20 mouse cellular contexts compared by ENCODE assay signal in genomic region chr10:75710210-75710609, GRCm38 (mm10). TPM values are rescaled to one million over a fixed set of nuclear protein-coding genes. Genes with fewer than 3 reads are reported as not detected.
DNase-seq lines count a peak whose midpoint lies in the region; ATAC-seq and TF ChIP-seq lines count a peak whose summit lies in the region.
"Had no signal": no experiment of that assay in that cellular context is flagged by ENCODE, and none has a peak within 500 bp of the region (broad histone marks: within the 10 kb centered on the region; RNA-seq: fewer than 3 reads in every experiment).

No protein-coding gene starts in this region.

- no peaks in the 10 kb centered on the region for H3K79me2 ChIP-seq in CH12.LX (replicated peaks; ENCODE audit: control insufficient read depth, extremely low read depth, insufficient read depth, poor library complexity, severe bottlenecking)

- H3K27me3 ChIP-seq in spleen, adult 2 months (ENCODE audit: control insufficient read depth, insufficient read depth, low read length) = no peaks in the 10 kb centered on the region
- H3K27me3 ChIP-seq in CH12.LX (replicated peaks) = no peaks in the 10 kb centered on the region
- H3K27me3 ChIP-seq in megakaryocyte, embryonic 14.5 days (replicated peaks) = no peaks in the 10 kb centered on the region
- H3K27me3 ChIP-seq in thymus, adult 2 months (ENCODE audit: control insufficient read depth, insufficient read depth, low read length) = no peaks in the 10 kb centered on the region
- H3K27me3 ChIP-seq: heart, embryonic 15.5 days; hindbrain, embryonic 15.5 days; Patski had no signal

- H3K9ac ChIP-seq in CH12.LX (ENCODE audit: insufficient read depth, low read depth) = no peak overlapping the region
- H3K9ac ChIP-seq: heart, embryonic 15.5 days; hindbrain, embryonic 15.5 days had no signal

- no peaks in the 10 kb centered on the region for H3K9me3 ChIP-seq in CH12.LX (replicated peaks; ENCODE audit: low read length)
- no peaks in the 10 kb centered on the region for H3K9me3 ChIP-seq in megakaryocyte, embryonic 14.5 days
- H3K9me3 ChIP-seq: embryonic facial prominence, embryonic 10.5 days; heart, embryonic 15.5 days; hindbrain, embryonic 10.5 days; hindbrain, embryonic 15.5 days had no signal

- dilution Hi-C loops in CH12.LX (cut with MboI; ENCODE audit: extremely low pct_ligation_motif_present, extremely low pct_unique_long_range_greater_than_20kb, low sequenced_read_pairs) = no loop called here

- WGBS in spleen, adult 2 months = 58% methylated on average over 2 of the region's 2 CpGs
- 85% methylated on average over 2 of the region's 2 CpGs for WGBS in thymus, adult 2 months

- TF ChIP-seq EP300 in CH12.LX (IDR thresholded peaks at IDR 0.05; ENCODE audit: low read length) = peak; percentile 52; the same call in 1 of the 2 replicates

- no peak overlapping the region for H3K4me2 ChIP-seq in CH12.LX (ENCODE audit: insufficient read depth, low read depth, poor library complexity, severe bottlenecking)
- H3K4me2 ChIP-seq: heart, embryonic 11.5 days; heart, embryonic 15.5 days; hindbrain, embryonic 15.5 days had no signal

- TF ChIP-seq RAD21 in CH12.LX (IDR thresholded peaks at IDR 0.05; ENCODE audit: low read depth, low read length) = no peak

- peaks cover 7% of the 10 kb centered on the region; the same call in 1 of the 2 replicates for H3K4me1 ChIP-seq in spleen, adult 2 months (ENCODE audit: control insufficient read depth, insufficient read depth, insufficient read length)
- H3K4me1 ChIP-seq in CH12.LX (ENCODE audit: control insufficient read depth in 1 of 2, insufficient read depth in 2 of 2) = peaks cover 7 to 12% of the 10 kb centered on the region in 2 experiments
- peaks cover 42% of the 10 kb centered on the region for H3K4me1 ChIP-seq in megakaryocyte, embryonic 14.5 days
- no peaks in the 10 kb centered on the region for H3K4me1 ChIP-seq in thymus, adult 2 months (replicated peaks; ENCODE audit: control insufficient read depth, insufficient read depth, low read length)
- H3K4me1 ChIP-seq: embryonic facial prominence, embryonic 10.5 days had no signal

- ATAC-seq in frontal cortex, adult (ENCODE audit: low TSS enrichment) = no peak
- ATAC-seq: activated CD4-positive, CD25-positive, alpha-beta regulatory T cell, adult 4 months; forebrain, embryonic 14.5 days; Patski had no signal

- H3K27ac ChIP-seq in spleen, adult 2 months (ENCODE audit: insufficient read depth, low read length) = peak overlapping the region; percentile 43
- H3K27ac ChIP-seq in CH12.LX (ENCODE audit: insufficient read depth, low read depth) = no peak overlapping the region
- H3K27ac ChIP-seq in thymus, adult 2 months (ENCODE audit: control insufficient read depth, insufficient read depth, low read length) = no peak overlapping the region
- H3K27ac ChIP-seq: embryonic facial prominence, embryonic 10.5 days; heart, adult 2 months; heart, embryonic 15.5 days; hindbrain, embryonic 10.5 days; hindbrain, embryonic 15.5 days had no signal

- H3K36me3 ChIP-seq in spleen, adult 2 months (ENCODE audit: control insufficient read depth, insufficient read depth, low read length) = peaks cover 14% of the 10 kb centered on the region
- H3K36me3 ChIP-seq in CH12.LX (replicated peaks in 1 of 2; ENCODE audit: control insufficient read depth in 1 of 2, insufficient read depth in 1 of 2, low read length in 1 of 2) = peaks cover 79 to 99% of the 10 kb centered on the region in 2 experiments
- H3K36me3 ChIP-seq in megakaryocyte, embryonic 14.5 days (replicated peaks; ENCODE audit: low read length) = peaks cover 97% of the 10 kb centered on the region
- H3K36me3 ChIP-seq in thymus, adult 2 months (ENCODE audit: control insufficient read depth, insufficient read depth, low read length) = peaks cover 26% of the 10 kb centered on the region

- no peak for TF ChIP-seq CTCF in spleen, adult 2 months (IDR thresholded peaks at IDR 0.05; ENCODE audit: extremely low read depth, insufficient read depth, insufficient read length, insufficient replicate concordance)
- TF ChIP-seq CTCF in CH12.LX (conservative IDR thresholded peaks at IDR 0.05 in 1 of 2, IDR thresholded peaks at IDR 0.05 in 1 of 2; ENCODE audit: low read depth in 2 of 2, low read length in 2 of 2) = no peak
- TF ChIP-seq CTCF in thymus, adult 2 months (IDR thresholded peaks at IDR 0.05; ENCODE audit: borderline replicate concordance, control insufficient read depth, extremely low read depth, insufficient read depth, low read length, poor library complexity) = no peak

- in situ Hi-C loops in CH12.LX (cut with MboI; ENCODE audit: low pct_ligation_motif_present, low pct_unique_long_range_greater_than_20kb, low sequenced_read_pairs) = no loop called here

- peak; percentile 34 to 42 for DNase-seq in spleen, adult 2 months (ENCODE audit: low read depth in 1 of 2, low spot score in 2 of 2)
- DNase-seq in spleen, postnatal 14 days (ENCODE audit: low spot score in 2 of 2) = no peak
- DNase-seq in CH12.LX (ENCODE audit: extremely low read depth) = no peak
- no peak for DNase-seq in thymus, adult 2 months
- DNase-seq: adrenal gland, postnatal 14 days; cerebellum, adult 18-20 months; cerebellum, postnatal 10 days; gastrocnemius, postnatal 36 days; heart, adult 2 months; heart, postnatal 14 days had no signal

- TF ChIP-seq POLR2A in spleen, adult 2 months (IDR thresholded peaks at IDR 0.05; ENCODE audit: low read depth, low read length) = no peak
- no peak for TF ChIP-seq POLR2A in CH12.LX (IDR thresholded peaks at IDR 0.05; ENCODE audit: low read depth, low read length)
- no peak for TF ChIP-seq POLR2A in thymus, adult 2 months (IDR thresholded peaks at IDR 0.05; ENCODE audit: control insufficient read depth, extremely low read depth, insufficient read depth, low read length, poor library complexity)

- no peak overlapping the region for H3K4me3 ChIP-seq in spleen, adult 2 months (ENCODE audit: extremely low read depth, insufficient read depth, insufficient read length)
- no peak overlapping the region for H3K4me3 ChIP-seq in CH12.LX (replicated peaks in 1 of 3; ENCODE audit: low read depth in 2 of 3, low read length in 2 of 3, poor library complexity in 1 of 3)
- peak overlapping the region; percentile 31 for H3K4me3 ChIP-seq in megakaryocyte, embryonic 14.5 days (replicated peaks)
- H3K4me3 ChIP-seq in thymus, adult 2 months (ENCODE audit: control insufficient read depth, insufficient read depth, low read length) = no peak overlapping the region
- H3K4me3 ChIP-seq: embryonic facial prominence, embryonic 10.5 days; heart, adult 2 months; heart, embryonic 15.5 days; hindbrain, embryonic 10.5 days; hindbrain, embryonic 15.5 days had no signal

TF ChIP-seq in CH12.LX, 34 proteins besides CTCF, POLR2A, EP300 and RAD21:
- no peak for TF ChIP-seq MAZ (IDR thresholded peaks at IDR 0.05; ENCODE audit: low read depth, low read length)
- TF ChIP-seq IRF4 (IDR thresholded peaks at IDR 0.05; ENCODE audit: low read depth, low read length) = peak; percentile 20; the same call in 1 of the 2 replicates

RNA-seq across cellular contexts. Expression of gene Cabin1, which starts 53.9 kb away (rescaled TPM):
- polyA plus RNA-seq in spleen, adult 2 months (2012; rRNA removed) = 59.3 and 65.7 TPM in 2 replicates
- 29.0 and 35.8 TPM in 2 replicates for total RNA-seq in CH12.LX (2012; rRNA removed)
- 11.8 and 12.0 TPM in 2 replicates for total RNA-seq in CH12.LX (2014; rRNA removed)
- polyA plus RNA-seq in CH12.LX (2012; ENCODE audit: insufficient read length, low read depth) = 38.9 and 46.0 TPM in 2 replicates
- 31.2 and 49.1 TPM in 2 replicates for polyA plus RNA-seq in megakaryocyte, embryonic 14.5 days (2012; ENCODE audit: insufficient read depth, low replicate concordance)
- polyA plus RNA-seq in thymus, adult 2 months (2012; rRNA removed) = 82.3 and 89.2 TPM in 2 replicates

Comparison
In these comparisons a context has a peak if more than half of its experiments do, and no peak if none do; other contexts are left out.
1. DNase-seq: peak in spleen, adult 2 months (2 of 2); none in spleen, postnatal 14 days (0 of 2), CH12.LX (single experiment) and thymus, adult 2 months (single experiment).